Mouse (Mus musculus) liver, adult 2 months (tissue): ENCODE measurements around the gene Rbbp5. TPM values are rescaled to one million over a fixed set of nuclear protein-coding genes. Genes with fewer than 3 reads are reported as not detected.
"Not testable (repeated sequence)": the region's sequence is repeated elsewhere in the genome, so short reads cannot be mapped to it uniquely, and the experiment has no call there.

ENCODE experiments used
- DNase-seq: peaks from one replicate; pipeline ENCODE4 v3.0.0-alpha.2; 2011; ENCODE audit warnings: low read depth, low spot score; ENCODE audit errors: extremely low read depth
- H3K27ac ChIP-seq: fragments of 200-500 bp; replicated peaks from 2 replicates; pipeline ENCODE4 v1.5.1; 2012; ENCODE audit warnings: low read depth, mild to moderate bottlenecking, control low read depth, inconsistent platforms, low read length; ENCODE audit not compliant: insufficient read depth
- H3K27me3 ChIP-seq: fragments of 200-500 bp; 2 replicates; pipeline ENCODE4 v1.6.1; 2012; ENCODE audit warnings: mild to moderate bottlenecking, moderate library complexity, low read length, inconsistent platforms; ENCODE audit not compliant: control insufficient read depth, insufficient read depth
- H3K36me3 ChIP-seq: fragments of 200-500 bp; 2 replicates; pipeline ENCODE4 v1.6.1; 2012; ENCODE audit warnings: low read length, inconsistent platforms; ENCODE audit not compliant: control insufficient read depth, insufficient read depth
- H3K4me1 ChIP-seq: fragments of 200-500 bp; 2 replicates; pipeline ENCODE4 v1.6.1; 2011; ENCODE audit warnings: low read length; ENCODE audit not compliant: control insufficient read depth, insufficient read depth
- H3K4me3 ChIP-seq: fragments of 200-500 bp; 2 replicates; pipeline ENCODE4 v1.5.1; 2011; ENCODE audit warnings: low read depth, mild to moderate bottlenecking, control low read depth, low read length, moderate library complexity; ENCODE audit not compliant: insufficient read depth
- H3K79me2 ChIP-seq: fragments of 200-500 bp; 2 replicates; pipeline ENCODE4 v1.6.1; 2012; ENCODE audit warnings: inconsistent platforms, mild to moderate bottlenecking, low read length, moderate library complexity; ENCODE audit not compliant: control insufficient read depth, insufficient read depth
- H3K9ac ChIP-seq: fragments of 200-500 bp; 2 replicates; pipeline ENCODE4 v1.6.1; 2012; ENCODE audit warnings: low read depth, mild to moderate bottlenecking, control low read depth, inconsistent platforms, low read length
- CTCF ChIP-seq: fragments of 200-500 bp; IDR thresholded peaks from 2 replicates; pipeline ENCODE4 v1.5.1; 2011; ENCODE audit warnings: low read depth, low read length, control low read depth
- POLR2A ChIP-seq: fragments of 200-500 bp; IDR thresholded peaks from 2 replicates; pipeline ENCODE4 v1.6.1; 2011; ENCODE audit warnings: low read length, control low read depth; ENCODE audit not compliant: insufficient read depth; ENCODE audit errors: extremely low read depth
- WGBS: fragments of 180-500 bp; shearing (Covaris S2); methylation state at CpG from one replicate; pipeline ENCODE4 v1.1.7; 2018; 5-methylcytosine and 5-hydroxymethylcytosine counted together
- polyA plus RNA-seq: library from polyadenylated mRNA; depleted of rRNA; stranded (reverse); fragments of >200 nt; gene quantifications from 2 replicates; pipeline ENCODE4 v1.2.3, GENCODE M21; 2012
- total RNA-seq: library from RNA; depleted of rRNA; stranded (reverse); fragments of >200 nt; gene quantifications from 2 replicates; pipeline ENCODE4 v1.2.3, GENCODE M21; 2014

Rbbp5 gene
- total and polyA plus RNA-seq, 2 experiments, result 10.2 to 21.4 TPM

GRCm38 (mm10) chr1:132468926-132469325 lies 8.2 kb upstream of the Rbbp5 start:
- Histone ChIP-seq H3K27me3 (no peaks in the 10 kb centered on the region), H3K9ac (no peak overlapping the region), H3K27ac (no peak overlapping the region), H3K4me1 (no peaks in the 10 kb centered on the region), H3K79me2 (no peaks in the 10 kb centered on the region), H3K36me3 (peaks cover 19% of the 10 kb centered on the region; the same call in 1 of the 2 replicates), H3K4me3 (no peak overlapping the region)
- no peak for DNase-seq
- no peak for TF ChIP-seq POLR2A
- no peak for TF ChIP-seq CTCF

- no peak overlapping the region for H3K9ac ChIP-seq
- no peak overlapping the region for H3K4me3 ChIP-seq
- no peaks in the 10 kb centered on the region for H3K4me1 ChIP-seq
- 88% methylated on average over 7 of the region's 7 CpGs for WGBS
- no peak for DNase-seq
- no peaks in the 10 kb centered on the region for H3K27me3 ChIP-seq
- TF ChIP-seq CTCF (no peak), POLR2A (no peak)
- H3K36me3 ChIP-seq, result peaks cover 13% of the 10 kb centered on the region; the same call in 1 of the 2 replicates
- H3K79me2 ChIP-seq, result no peaks in the 10 kb centered on the region
- H3K27ac ChIP-seq, result no peak overlapping the region
These were observed 7.6 kb upstream of the Rbbp5 start for GRCm38 (mm10) chr1:132469519-132469918.

GRCm38 (mm10) chr1:132470031-132470430 lies 7.1 kb upstream of the Rbbp5 start:
- H3K79me2 ChIP-seq, H3K9ac ChIP-seq, H3K36me3 ChIP-seq, DNase-seq, H3K4me3 ChIP-seq, H3K4me1 ChIP-seq, H3K27me3 ChIP-seq, H3K27ac ChIP-seq: not testable (repeated sequence)
- WGBS, result 87% methylated on average over 1 of the region's 1 CpGs

DNA sequence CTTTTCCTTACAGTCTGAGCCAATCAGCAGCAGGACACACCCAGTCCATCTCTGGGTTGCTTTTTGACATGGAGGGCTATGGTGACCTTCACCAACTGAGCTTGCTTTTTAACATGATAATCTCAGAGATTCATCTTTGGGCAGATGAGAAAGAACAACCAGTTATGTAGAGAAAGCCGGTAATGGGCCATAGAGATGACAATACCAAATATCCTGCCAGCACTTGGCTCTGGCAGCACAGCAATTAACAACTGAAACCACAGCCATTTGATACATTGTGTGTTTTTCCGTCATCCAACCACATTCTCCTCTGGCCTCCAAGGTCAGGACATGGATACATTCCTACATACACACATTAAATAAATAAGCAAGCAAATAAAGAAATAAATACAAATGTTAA lies 6.1 kb upstream of the Rbbp5 start:
- Histone ChIP-seq H3K27me3 (no peaks in the 10 kb centered on the region), H3K4me3 (no peak overlapping the region), H3K79me2 (no peaks in the 10 kb centered on the region), H3K36me3 (peaks cover 5% of the 10 kb centered on the region; the same call in 1 of the 2 replicates), H3K4me1 (no peaks in the 10 kb centered on the region), H3K9ac (no peak overlapping the region), H3K27ac (no peak overlapping the region)
- no peak for DNase-seq
- TF ChIP-seq CTCF (no peak), POLR2A (no peak)
- WGBS, result 88% methylated on average over 2 of the region's 2 CpGs

DNA sequence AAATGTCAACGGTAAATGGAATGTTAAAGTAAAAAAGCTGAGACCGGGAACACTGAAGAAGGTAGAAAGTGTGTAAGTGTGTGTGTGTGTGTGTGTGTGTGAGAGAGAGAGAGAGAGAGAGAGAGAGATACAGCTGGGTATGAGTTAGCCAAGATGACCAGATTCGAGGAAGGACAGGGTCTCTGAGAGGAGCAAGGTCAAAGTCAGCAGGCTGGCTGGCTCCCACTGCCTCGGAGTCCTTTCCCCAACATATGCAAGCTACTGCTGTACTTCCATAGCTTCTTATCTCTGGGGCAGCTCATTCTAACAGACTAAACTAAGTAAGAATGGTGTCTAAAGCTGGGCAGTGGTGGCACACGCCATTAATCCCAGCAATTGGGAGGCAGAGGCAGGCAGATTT lies 5.7 kb upstream of the Rbbp5 start:
- TF ChIP-seq CTCF, result no peak
- TF ChIP-seq POLR2A, result no peak

GRCm38 (mm10) chr1:132472537-132472936 lies 4.6 kb upstream of the Rbbp5 start:
- no peaks in the 10 kb centered on the region for H3K27me3 ChIP-seq
- TF ChIP-seq CTCF (no peak), POLR2A (no peak)
- DNase-seq, result no peak
- H3K9ac ChIP-seq, result no peak overlapping the region
- 60% methylated on average over 5 of the region's 5 CpGs for WGBS
- H3K27ac ChIP-seq, result no peak overlapping the region
- H3K4me3 ChIP-seq, result no peak overlapping the region
- H3K4me1 ChIP-seq, result no peaks in the 10 kb centered on the region
- no peaks in the 10 kb centered on the region for H3K36me3 ChIP-seq
- H3K79me2 ChIP-seq, result peaks cover 4% of the 10 kb centered on the region

More for the DNA sequence above, 5.7 kb upstream of the Rbbp5 start:
- Histone ChIP-seq H3K27me3 (no peaks in the 10 kb centered on the region), H3K9ac (no peak overlapping the region), H3K4me3 (no peak overlapping the region), H3K79me2 (no peaks in the 10 kb centered on the region), H3K27ac (no peak overlapping the region), H3K36me3 (peaks cover 3% of the 10 kb centered on the region; the same call in 1 of the 2 replicates), H3K4me1 (no peaks in the 10 kb centered on the region)
- DNase-seq, result no peak
- 94% methylated on average over 5 of the region's 5 CpGs for WGBS
